Mouse (Mus musculus): ENCODE results near the gene Tas2r134. TPM values are rescaled to one million over a fixed set of nuclear protein-coding genes. Genes with fewer than 3 reads are reported as not detected.
A peak's percentile ranks its signal among the peaks of the same experiment; 100 is the strongest.

Gene Tas2r134
- not detected in 2 replicates for polyA plus RNA-seq (2015; fragmentation: Nextera tagmentation; extraction: Ambion mirVana)

DNA sequence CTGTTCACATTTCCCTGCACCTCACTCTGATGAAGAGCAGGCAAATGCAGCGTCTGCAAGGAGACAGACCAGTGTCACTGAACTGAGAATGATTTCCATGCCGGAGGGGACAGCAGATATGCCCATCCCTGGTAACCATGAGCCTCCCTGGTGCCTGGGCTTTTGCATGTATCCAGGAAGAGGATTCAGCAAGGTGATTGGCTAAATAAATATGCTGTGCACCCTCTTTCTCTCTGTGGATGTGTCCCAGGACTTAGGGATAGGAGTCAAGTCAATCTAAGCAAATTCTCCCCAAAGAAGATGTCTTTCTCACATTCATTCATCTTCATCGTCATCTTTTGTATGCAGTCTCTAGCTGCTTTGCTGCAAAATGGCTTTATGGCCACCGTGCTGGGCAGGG lies at the start of gene Tas2r134:
Tas2r134 (plus strand) TSS at position 301 of the 400 bp plus-strand sequence.
- no peak within 1 kb of the TSS for H3K27ac ChIP-seq (ENCODE audit: low read depth, low read length)
- no peak within 1 kb of the TSS for H3K4me3 ChIP-seq (ENCODE audit: low read length)
- 84% methylated on average over 4 of the region's 4 CpGs for WGBS
- H3K27me3 ChIP-seq (replicated peaks; ENCODE audit: control insufficient read depth, insufficient read depth, low read length): no peaks in the 10 kb centered on the region
- H3K4me1 ChIP-seq (ENCODE audit: control insufficient read depth, insufficient read depth, low read depth, low read length): no peaks in the 10 kb centered on the region
- no peak for ATAC-seq
- H3K9me3 ChIP-seq (ENCODE audit: control insufficient read depth, low read length): no peaks in the 10 kb centered on the region
- no peak within 1 kb of the TSS for H3K4me2 ChIP-seq (ENCODE audit: low read length)
- no peak within 1 kb of the TSS for H3K9ac ChIP-seq (ENCODE audit: low read depth, low read length)
- H3K36me3 ChIP-seq (ENCODE audit: control insufficient read depth, insufficient read depth, low read length): no peaks in the 10 kb centered on the region

DNA sequence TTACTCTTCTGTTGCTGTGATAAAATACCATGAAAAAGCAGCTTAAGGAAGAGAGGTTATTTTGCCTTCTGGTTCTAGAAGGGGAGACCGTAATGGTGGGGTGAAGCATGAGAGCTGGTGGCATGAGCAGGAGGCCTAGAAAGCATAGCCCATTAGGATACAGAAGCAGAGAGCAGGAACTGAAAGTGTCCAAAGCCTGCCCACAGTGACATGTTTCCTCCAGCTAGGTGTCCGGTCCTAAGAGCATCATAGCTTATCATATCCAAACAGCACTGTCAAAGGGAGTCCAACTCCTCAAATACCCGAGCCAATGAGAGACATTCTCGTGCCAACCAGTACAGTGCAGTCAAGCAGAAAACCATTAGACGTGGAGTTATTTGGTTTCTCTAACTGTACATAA lies 47.5 kb upstream of the Tas2r134 start:
- ATAC-seq: no peak
- no peak overlapping the region for H3K9ac ChIP-seq (ENCODE audit: low read depth, low read length)
- H3K9me3 ChIP-seq (ENCODE audit: control insufficient read depth, low read length): no peaks in the 10 kb centered on the region
- no peak overlapping the region for H3K4me3 ChIP-seq (ENCODE audit: low read length)
- no peaks in the 10 kb centered on the region for H3K36me3 ChIP-seq (ENCODE audit: control insufficient read depth, insufficient read depth, low read length)
- H3K4me2 ChIP-seq (ENCODE audit: low read length): no peak overlapping the region
- 66% methylated on average over 5 of the region's 5 CpGs for WGBS
- no peak overlapping the region for H3K27ac ChIP-seq (ENCODE audit: low read depth, low read length)
- no peaks in the 10 kb centered on the region; the same call in 1 of the 2 replicates for H3K4me1 ChIP-seq (ENCODE audit: control insufficient read depth, insufficient read depth, low read depth, low read length)
- H3K27me3 ChIP-seq (replicated peaks; ENCODE audit: control insufficient read depth, insufficient read depth, low read length): no peaks in the 10 kb centered on the region

DNA sequence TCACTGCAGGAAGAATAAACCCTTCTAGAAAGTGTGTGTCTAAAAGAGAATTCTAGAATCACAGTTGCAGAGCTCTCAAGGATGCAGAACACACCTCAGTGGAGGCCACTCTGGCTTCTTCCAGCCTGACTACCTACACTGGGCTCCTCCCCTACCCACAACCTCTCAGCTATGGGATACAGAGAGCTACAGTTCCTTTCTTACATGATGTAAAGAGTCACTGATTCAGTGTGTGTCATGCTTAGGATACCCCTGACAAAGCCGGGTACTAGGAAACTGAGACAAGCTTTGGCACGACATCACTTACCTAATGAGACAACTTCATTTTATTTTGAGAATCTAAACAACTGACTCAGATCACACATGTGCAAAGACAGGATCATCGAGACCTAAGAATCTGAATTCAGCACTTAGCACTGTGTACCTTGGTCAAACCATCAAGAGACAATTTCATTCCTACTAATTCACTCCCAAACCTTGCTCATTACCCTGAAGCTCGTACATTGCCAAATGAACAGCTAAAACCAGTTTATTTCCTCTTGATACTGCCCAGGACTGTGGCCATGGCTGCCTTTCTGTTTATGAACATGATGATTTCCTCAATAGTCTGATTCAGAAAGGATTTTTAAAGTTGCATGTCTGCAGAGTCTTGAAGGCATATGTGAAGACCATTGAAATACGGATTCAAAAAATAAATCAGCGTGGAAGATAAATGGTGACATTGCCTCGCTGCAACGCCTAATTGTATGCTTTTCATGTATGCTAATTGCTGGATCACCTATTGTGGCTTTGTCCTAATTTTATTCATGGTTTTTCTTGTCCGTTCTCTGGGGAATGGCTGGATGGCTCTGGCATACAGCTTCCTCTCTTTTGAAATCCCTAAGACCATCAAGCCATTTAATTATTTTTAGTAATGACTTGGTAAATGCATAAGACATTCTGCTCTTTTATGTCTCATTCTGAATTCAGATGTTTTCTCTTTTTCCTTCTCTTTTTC lies 43.0 kb upstream of the Tas2r134 start:
- no peaks in the 10 kb centered on the region for H3K36me3 ChIP-seq (ENCODE audit: control insufficient read depth, insufficient read depth, low read length)
- no peaks in the 10 kb centered on the region for H3K27me3 ChIP-seq (replicated peaks; ENCODE audit: control insufficient read depth, insufficient read depth, low read length)
- H3K9ac ChIP-seq (ENCODE audit: low read depth, low read length): no peak overlapping the region
- H3K27ac ChIP-seq (ENCODE audit: low read depth, low read length): no peak overlapping the region
- no peaks in the 10 kb centered on the region for H3K9me3 ChIP-seq (ENCODE audit: control insufficient read depth, low read length)
- no peaks in the 10 kb centered on the region; the same call in 1 of the 2 replicates for H3K4me1 ChIP-seq (ENCODE audit: control insufficient read depth, insufficient read depth, low read depth, low read length)
- no peak overlapping the region for H3K4me2 ChIP-seq (ENCODE audit: low read length)
- 33% methylated on average over 9 of the region's 9 CpGs for WGBS
- peak; percentile 61 for ATAC-seq
- no peak overlapping the region for H3K4me3 ChIP-seq (ENCODE audit: low read length)

DNA sequence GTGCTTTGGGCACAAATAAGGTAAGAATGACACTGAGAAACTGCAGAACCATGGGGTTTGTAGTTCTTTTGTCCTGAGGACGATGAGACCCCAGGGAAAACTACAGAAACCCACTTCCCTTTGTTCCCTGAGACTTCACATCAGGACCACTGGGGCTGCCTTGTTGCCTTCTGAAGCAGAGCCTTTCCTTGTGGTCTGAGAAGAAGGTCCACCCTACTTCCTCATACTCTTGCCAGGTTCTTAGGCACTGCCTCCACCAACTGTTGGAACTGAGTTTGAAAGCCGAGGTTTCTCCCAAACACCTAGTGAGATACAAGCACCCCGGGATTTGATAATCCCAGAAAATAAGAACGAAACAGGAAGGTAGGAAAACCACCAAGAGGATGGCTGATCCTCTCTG lies 39.0 kb upstream of the Tas2r134 start:
- ATAC-seq: no peak
- Histone ChIP-seq H3K4me1 (ENCODE audit: control insufficient read depth, insufficient read depth, low read depth, low read length) (peaks cover 3% of the 10 kb centered on the region), H3K4me2 (ENCODE audit: low read length) (no peak overlapping the region), H3K36me3 (ENCODE audit: control insufficient read depth, insufficient read depth, low read length) (no peaks in the 10 kb centered on the region), H3K27me3 (replicated peaks; ENCODE audit: control insufficient read depth, insufficient read depth, low read length) (no peaks in the 10 kb centered on the region), H3K9ac (ENCODE audit: low read depth, low read length) (no peak overlapping the region), H3K4me3 (ENCODE audit: low read length) (no peak overlapping the region), H3K9me3 (ENCODE audit: control insufficient read depth, low read length) (no peaks in the 10 kb centered on the region), H3K27ac (ENCODE audit: low read depth, low read length) (no peak overlapping the region)
- WGBS: 86% methylated on average over 4 of the region's 4 CpGs

DNA sequence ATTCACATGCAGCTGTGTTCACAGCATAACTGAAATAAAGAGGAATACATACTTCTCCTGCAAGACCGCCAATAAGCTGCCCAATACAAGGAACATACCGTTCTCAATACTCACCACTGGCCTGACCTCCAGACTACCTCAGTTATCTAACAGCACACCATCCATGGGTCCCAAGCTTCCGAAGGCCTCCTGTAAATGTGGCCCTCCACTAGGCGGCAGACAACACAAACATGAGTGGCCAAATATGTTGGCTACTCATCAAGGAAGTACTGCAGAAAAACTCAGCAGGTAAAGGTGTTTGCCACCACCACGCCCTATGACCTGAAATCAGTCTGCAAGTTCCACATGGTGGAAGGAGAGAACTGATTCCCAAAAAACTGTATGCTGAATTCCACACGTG lies 38.4 kb upstream of the Tas2r134 start:
- WGBS: 81% methylated on average over 6 of the region's 6 CpGs
- no peak overlapping the region for H3K4me3 ChIP-seq (ENCODE audit: low read length)
- H3K27me3 ChIP-seq (replicated peaks; ENCODE audit: control insufficient read depth, insufficient read depth, low read length): no peaks in the 10 kb centered on the region
- H3K4me2 ChIP-seq (ENCODE audit: low read length): no peak overlapping the region
- peaks cover 3% of the 10 kb centered on the region for H3K4me1 ChIP-seq (ENCODE audit: control insufficient read depth, insufficient read depth, low read depth, low read length)
- no peaks in the 10 kb centered on the region for H3K9me3 ChIP-seq (ENCODE audit: control insufficient read depth, low read length)
- H3K27ac ChIP-seq (ENCODE audit: low read depth, low read length): no peak overlapping the region
- no peaks in the 10 kb centered on the region for H3K36me3 ChIP-seq (ENCODE audit: control insufficient read depth, insufficient read depth, low read length)
- ATAC-seq: no peak
- no peak overlapping the region for H3K9ac ChIP-seq (ENCODE audit: low read depth, low read length)

DNA sequence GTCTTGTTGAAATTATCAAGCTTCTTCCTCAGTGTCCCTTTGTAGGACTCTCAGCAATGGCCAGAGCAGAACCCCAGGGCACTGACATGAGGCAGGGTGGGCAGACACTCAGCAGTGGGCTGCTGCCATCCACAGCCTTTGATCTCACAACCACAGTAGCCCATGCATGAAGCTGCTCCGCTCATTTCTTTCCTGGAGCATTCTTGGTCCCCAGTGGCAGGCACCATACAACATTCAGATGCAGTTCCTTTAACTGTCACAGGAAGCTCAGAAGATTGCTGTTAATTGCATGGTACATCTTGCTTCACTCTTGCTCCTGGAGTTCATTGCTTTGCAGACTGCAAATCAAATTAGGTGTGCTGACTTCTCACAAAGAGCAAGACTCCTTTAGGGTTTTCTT lies 37.7 kb upstream of the Tas2r134 start:
- Histone ChIP-seq H3K27ac (ENCODE audit: low read depth, low read length) (no peak overlapping the region), H3K4me3 (ENCODE audit: low read length) (no peak overlapping the region), H3K9me3 (ENCODE audit: control insufficient read depth, low read length) (no peaks in the 10 kb centered on the region), H3K4me2 (ENCODE audit: low read length) (no peak overlapping the region), H3K36me3 (ENCODE audit: control insufficient read depth, insufficient read depth, low read length) (no peaks in the 10 kb centered on the region), H3K27me3 (replicated peaks; ENCODE audit: control insufficient read depth, insufficient read depth, low read length) (no peaks in the 10 kb centered on the region), H3K4me1 (ENCODE audit: control insufficient read depth, insufficient read depth, low read depth, low read length) (peaks cover 3% of the 10 kb centered on the region), H3K9ac (ENCODE audit: low read depth, low read length) (no peak overlapping the region)
- 19% methylated on average over 1 of the region's 1 CpGs for WGBS
- ATAC-seq: no peak

DNA sequence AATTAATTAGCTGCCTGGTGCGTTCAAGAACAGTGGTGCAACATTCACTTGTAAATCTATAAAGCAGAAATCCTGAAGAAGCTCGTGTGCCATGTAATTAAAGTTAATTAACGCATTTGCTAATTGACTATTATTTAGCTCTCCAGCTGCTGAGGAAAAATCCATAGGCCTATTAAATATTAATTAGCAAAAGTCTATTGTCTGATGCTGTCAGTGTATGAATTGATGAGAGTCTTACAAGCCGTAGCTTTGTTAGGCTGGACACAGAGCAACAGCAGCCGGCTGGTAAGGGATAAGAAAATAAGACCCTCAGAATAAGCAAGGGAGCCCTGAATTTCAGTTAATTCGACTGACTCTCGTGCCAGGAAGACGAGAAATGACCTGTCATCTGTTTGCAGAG lies 37.0 kb upstream of the Tas2r134 start:
- WGBS: 27% methylated on average over 8 of the region's 8 CpGs
- H3K9ac ChIP-seq (ENCODE audit: low read depth, low read length): no peak overlapping the region
- H3K27me3 ChIP-seq (replicated peaks; ENCODE audit: control insufficient read depth, insufficient read depth, low read length): no peaks in the 10 kb centered on the region
- H3K4me3 ChIP-seq (ENCODE audit: low read length): no peak overlapping the region
- peaks cover 3% of the 10 kb centered on the region for H3K4me1 ChIP-seq (ENCODE audit: control insufficient read depth, insufficient read depth, low read depth, low read length)
- ATAC-seq: no peak
- H3K36me3 ChIP-seq (ENCODE audit: control insufficient read depth, insufficient read depth, low read length): no peaks in the 10 kb centered on the region
- no peak overlapping the region for H3K27ac ChIP-seq (ENCODE audit: low read depth, low read length)
- no peaks in the 10 kb centered on the region for H3K9me3 ChIP-seq (ENCODE audit: control insufficient read depth, low read length)
- no peak overlapping the region for H3K4me2 ChIP-seq (ENCODE audit: low read length)

DNA sequence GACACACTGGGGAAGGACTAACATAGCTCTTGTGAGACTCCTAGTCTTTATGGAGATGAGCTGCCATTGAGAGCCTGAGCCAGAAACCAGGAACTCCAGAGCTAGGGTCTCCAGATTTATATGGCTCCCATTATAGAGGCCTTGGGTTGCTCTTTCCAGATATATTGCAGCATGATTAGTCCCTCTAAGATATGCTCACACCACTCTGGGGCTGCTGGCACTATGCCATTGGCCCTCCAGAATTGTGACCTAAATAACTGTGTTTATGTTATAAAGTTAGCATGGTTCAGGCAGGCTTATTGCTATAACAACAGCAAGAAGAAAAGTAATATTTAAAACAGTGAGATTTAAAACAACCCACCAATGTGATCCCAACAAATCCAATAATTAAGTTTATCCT lies 35.2 kb upstream of the Tas2r134 start:
- H3K4me1 ChIP-seq (ENCODE audit: control insufficient read depth, insufficient read depth, low read depth, low read length): peaks cover 3% of the 10 kb centered on the region

DNA sequence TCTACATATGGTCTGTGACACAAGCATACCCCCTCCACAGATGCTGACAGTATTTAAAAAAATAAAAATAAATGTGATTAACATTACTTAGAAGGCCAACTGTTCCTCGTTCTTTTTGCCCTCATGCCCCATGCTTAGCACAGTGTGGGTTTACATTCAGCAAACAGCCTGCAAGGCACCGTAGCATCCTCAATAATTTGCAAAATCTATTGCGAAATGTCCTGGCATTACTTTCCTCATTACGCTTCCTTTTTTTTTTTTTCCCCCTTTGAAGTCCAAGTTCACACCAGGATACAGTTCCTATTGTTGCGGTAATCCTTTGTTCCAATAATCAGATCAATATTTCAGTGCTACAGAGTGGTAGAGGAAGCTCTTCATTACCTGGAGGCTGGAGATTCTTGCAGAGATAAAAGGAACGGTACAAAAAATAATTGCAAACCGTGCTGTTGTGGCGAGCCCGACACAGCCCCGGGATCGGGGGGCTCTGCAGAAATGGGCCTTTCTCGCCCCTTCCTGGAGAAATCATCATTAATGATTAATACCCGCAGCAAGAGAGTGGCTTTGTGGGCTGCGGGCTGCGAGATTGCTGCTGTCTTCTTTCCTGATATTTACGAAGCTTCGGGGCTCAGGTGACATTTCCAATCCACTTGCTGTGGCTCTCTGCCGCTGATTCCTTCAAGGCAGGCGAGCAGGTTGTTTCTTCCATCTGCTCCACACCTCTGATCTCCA lies 27.7 kb upstream of the Tas2r134 start:
- peak; percentile 47 for ATAC-seq
- H3K9me3 ChIP-seq (ENCODE audit: control insufficient read depth, low read length): no peaks in the 10 kb centered on the region
- WGBS: 44% methylated on average over 19 of the region's 19 CpGs

More for the DNA sequence above, 35.2 kb upstream of the Tas2r134 start:
- Histone ChIP-seq H3K27ac (ENCODE audit: low read depth, low read length) (no peak overlapping the region), H3K36me3 (ENCODE audit: control insufficient read depth, insufficient read depth, low read length) (no peaks in the 10 kb centered on the region), H3K9ac (ENCODE audit: low read depth, low read length) (no peak overlapping the region), H3K9me3 (ENCODE audit: control insufficient read depth, low read length) (no peaks in the 10 kb centered on the region), H3K4me3 (ENCODE audit: low read length) (no peak overlapping the region), H3K4me2 (ENCODE audit: low read length) (no peak overlapping the region), H3K27me3 (replicated peaks; ENCODE audit: control insufficient read depth, insufficient read depth, low read length) (no peaks in the 10 kb centered on the region)
- ATAC-seq: no peak

More for the DNA sequence above, 27.7 kb upstream of the Tas2r134 start:
- Histone ChIP-seq H3K27me3 (replicated peaks; ENCODE audit: control insufficient read depth, insufficient read depth, low read length) (no peaks in the 10 kb centered on the region), H3K4me2 (ENCODE audit: low read length) (peak overlapping the region; percentile 57), H3K4me3 (ENCODE audit: low read length) (peak overlapping the region; percentile 27), H3K27ac (ENCODE audit: low read depth, low read length) (peak overlapping the region; percentile 64), H3K9ac (ENCODE audit: low read depth, low read length) (peak overlapping the region; percentile 59), H3K36me3 (ENCODE audit: control insufficient read depth, insufficient read depth, low read length) (no peaks in the 10 kb centered on the region), H3K4me1 (ENCODE audit: control insufficient read depth, insufficient read depth, low read depth, low read length) (peaks cover 5% of the 10 kb centered on the region; the same call in 1 of the 2 replicates)
